Mouse (Mus musculus): ENCODE measurements around the gene Zzz3. TPM values are rescaled to one million over a fixed set of nuclear protein-coding genes. Genes with fewer than 3 reads are reported as not detected.

Gene Zzz3
- polyA plus RNA-seq, 1 experiment, result not detected

DNA sequence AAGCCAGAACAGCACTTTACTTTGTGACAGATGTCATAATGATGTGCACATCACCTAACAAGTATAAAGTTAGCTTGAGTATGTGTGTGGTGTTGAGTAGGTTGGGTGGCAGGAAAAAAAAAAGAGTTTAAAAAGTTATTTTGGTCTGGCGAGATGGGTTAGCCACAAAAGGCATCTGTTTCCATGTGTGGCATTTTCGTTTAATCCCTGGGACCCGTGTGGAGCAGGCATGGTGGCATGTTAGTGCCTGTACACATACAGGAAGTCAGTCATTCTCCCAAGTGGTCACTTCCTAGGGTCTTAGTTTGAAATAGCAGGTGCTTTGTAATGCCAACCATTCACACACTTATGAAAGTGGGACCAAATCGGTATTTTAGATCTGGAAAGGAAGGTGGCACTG lies 17.1 kb downstream of the Zzz3 start:
- WGBS, result 87% methylated on average over 4 of the region's 4 CpGs
- TF ChIP-seq POLR2A (IDR thresholded peaks at IDR 0.05; ENCODE audit: insufficient read depth, low read depth, low read length), result no peak
- TF ChIP-seq CTCF (IDR thresholded peaks at IDR 0.05; ENCODE audit: insufficient read depth, low read depth, low read length), result no peak
- H3K4me1 ChIP-seq (ENCODE audit: control insufficient read depth, insufficient read depth, low read length), result no peaks in the 10 kb centered on the region
- no peak overlapping the region for H3K27ac ChIP-seq (ENCODE audit: insufficient read depth, low read depth, low read length)
- H3K4me3 ChIP-seq (ENCODE audit: insufficient read depth, low read depth, low read length), result no peak overlapping the region

DNA sequence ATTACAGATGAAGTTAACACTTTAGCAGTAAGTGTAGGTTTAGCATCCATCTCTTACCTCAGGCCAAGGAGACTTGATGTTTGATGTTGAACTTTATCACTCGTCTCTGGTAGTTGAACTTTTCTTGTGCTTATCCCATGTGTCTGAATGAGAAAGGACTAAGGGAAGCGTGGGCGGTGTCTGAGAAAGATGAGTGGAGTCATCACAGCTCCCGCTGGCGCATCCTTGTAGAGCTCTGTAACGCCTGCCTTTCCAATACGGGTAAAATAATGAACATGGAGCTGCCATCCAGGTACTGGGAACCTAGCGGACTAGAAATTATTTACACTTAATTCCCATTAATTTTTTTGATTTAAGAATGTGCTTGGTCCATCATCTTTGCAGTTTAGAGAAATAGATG lies 33.7 kb downstream of the Zzz3 start:
- H3K27ac ChIP-seq (ENCODE audit: insufficient read depth, low read depth, low read length), result no peak overlapping the region
- no peak overlapping the region for H3K4me3 ChIP-seq (ENCODE audit: insufficient read depth, low read depth, low read length)
- H3K4me1 ChIP-seq (ENCODE audit: control insufficient read depth, insufficient read depth, low read length), result peaks cover under 1% of the 10 kb centered on the region; the same call in 1 of the 2 replicates
- WGBS, result 76% methylated on average over 8 of the region's 8 CpGs
- TF ChIP-seq CTCF (IDR thresholded peaks at IDR 0.05; ENCODE audit: insufficient read depth, low read depth, low read length) (no peak), POLR2A (IDR thresholded peaks at IDR 0.05; ENCODE audit: insufficient read depth, low read depth, low read length) (no peak)

DNA sequence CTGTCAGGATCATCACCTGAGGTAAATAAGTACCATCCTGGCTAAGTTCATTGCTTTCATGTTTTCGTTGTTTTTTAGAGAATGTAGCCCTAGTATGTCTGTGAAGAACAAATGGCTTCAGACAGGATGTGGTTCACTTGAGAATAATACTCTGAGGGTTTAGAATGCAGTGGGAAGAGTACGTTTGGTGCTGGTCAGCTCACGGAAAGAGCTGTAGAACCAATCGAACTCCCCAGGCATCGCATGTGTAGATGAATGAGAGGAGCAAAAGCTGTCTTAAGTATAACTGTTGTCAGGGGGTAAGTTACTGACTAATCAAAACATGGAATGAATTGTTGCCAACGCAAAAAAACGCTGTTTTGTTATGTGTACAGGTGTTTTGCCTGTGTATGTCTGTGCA lies 37.4 kb downstream of the Zzz3 start:
- TF ChIP-seq CTCF (IDR thresholded peaks at IDR 0.05; ENCODE audit: insufficient read depth, low read depth, low read length), result no peak
- no peak for TF ChIP-seq POLR2A (IDR thresholded peaks at IDR 0.05; ENCODE audit: insufficient read depth, low read depth, low read length)
- Histone ChIP-seq H3K27ac (ENCODE audit: insufficient read depth, low read depth, low read length) (no peak overlapping the region), H3K4me3 (ENCODE audit: insufficient read depth, low read depth, low read length) (no peak overlapping the region), H3K4me1 (ENCODE audit: control insufficient read depth, insufficient read depth, low read length) (peaks cover 3% of the 10 kb centered on the region; the same call in 1 of the 2 replicates)
- 96% methylated on average over 7 of the region's 7 CpGs for WGBS

DNA sequence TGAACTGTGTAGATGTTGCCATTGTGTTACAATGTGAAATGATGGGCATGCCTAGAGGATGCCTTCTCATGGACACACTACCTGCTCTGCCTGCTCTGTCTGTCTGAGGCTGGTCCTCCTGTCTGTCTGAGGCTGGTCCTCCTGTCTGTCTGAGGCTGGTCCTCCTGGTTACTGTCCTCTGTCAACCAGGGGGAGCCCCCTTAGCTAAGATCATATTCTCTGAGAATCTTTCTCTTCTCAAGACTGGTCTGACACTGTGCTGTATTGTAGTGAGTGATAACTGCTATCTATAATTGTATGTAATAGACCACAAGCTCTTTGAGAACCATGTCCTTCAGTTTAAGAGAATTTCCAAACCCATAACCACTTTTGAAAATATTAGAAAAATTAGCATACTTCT lies 40.3 kb downstream of the Zzz3 start:
- H3K27ac ChIP-seq (ENCODE audit: insufficient read depth, low read depth, low read length), result no peak overlapping the region
- TF ChIP-seq POLR2A (IDR thresholded peaks at IDR 0.05; ENCODE audit: insufficient read depth, low read depth, low read length), result no peak
- no peak for TF ChIP-seq CTCF (IDR thresholded peaks at IDR 0.05; ENCODE audit: insufficient read depth, low read depth, low read length)

DNA sequence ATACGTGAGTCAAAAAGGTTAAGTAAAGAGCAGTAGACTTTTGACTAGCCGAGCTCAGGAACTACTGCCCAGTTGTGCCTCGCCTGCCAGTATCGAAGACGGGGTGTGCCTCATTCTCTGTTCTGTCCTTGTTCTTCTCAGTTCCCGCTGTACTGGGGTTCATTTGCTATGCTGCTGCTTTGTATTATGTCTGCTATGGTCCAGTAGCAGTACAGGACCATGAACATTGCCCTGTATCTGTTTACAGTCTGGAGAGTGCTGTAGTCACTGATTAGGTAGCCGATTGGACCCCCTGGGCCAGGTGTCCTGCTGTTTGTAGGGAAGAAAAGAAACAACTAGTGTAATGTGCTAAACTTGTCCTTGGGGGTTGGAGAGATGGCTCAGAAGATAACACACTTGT lies 42.8 kb downstream of the Zzz3 start:
- H3K4me3 ChIP-seq (ENCODE audit: insufficient read depth, low read depth, low read length), result no peak overlapping the region
- 98% methylated on average over 7 of the region's 7 CpGs for WGBS
- H3K27ac ChIP-seq (ENCODE audit: insufficient read depth, low read depth, low read length), result no peak overlapping the region
- TF ChIP-seq CTCF (IDR thresholded peaks at IDR 0.05; ENCODE audit: insufficient read depth, low read depth, low read length), result no peak
- H3K4me1 ChIP-seq (ENCODE audit: control insufficient read depth, insufficient read depth, low read length), result peaks cover 5% of the 10 kb centered on the region; the same call in 1 of the 2 replicates

More for the DNA sequence above, 40.3 kb downstream of the Zzz3 start:
- peaks cover 3% of the 10 kb centered on the region; the same call in 1 of the 2 replicates for H3K4me1 ChIP-seq (ENCODE audit: control insufficient read depth, insufficient read depth, low read length)
- H3K4me3 ChIP-seq (ENCODE audit: insufficient read depth, low read depth, low read length), result no peak overlapping the region

DNA sequence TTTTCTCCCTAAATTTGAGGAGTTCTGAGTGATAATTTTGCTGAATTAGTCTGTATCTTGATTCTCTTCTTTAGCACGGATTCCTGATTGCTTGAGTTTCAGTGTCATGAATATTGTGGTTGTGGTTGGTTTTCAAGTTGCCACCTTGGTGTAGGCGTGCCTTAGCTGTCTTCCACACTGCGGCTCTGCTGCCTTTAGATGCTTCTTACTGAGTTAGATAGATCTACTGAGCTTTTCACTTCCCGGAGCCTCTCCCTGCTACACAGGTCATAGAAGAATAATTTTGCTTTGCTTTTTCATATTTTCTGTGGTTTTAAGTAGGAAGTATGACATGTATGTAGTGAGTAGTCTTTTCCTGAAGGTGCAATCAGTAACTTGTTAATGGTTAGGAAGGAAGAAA lies 47.5 kb downstream of the Zzz3 start:
- WGBS, result 79% methylated on average over 4 of the region's 4 CpGs
- no peak overlapping the region for H3K4me3 ChIP-seq (ENCODE audit: insufficient read depth, low read depth, low read length)
- TF ChIP-seq POLR2A (IDR thresholded peaks at IDR 0.05; ENCODE audit: insufficient read depth, low read depth, low read length), result no peak
- no peak for TF ChIP-seq CTCF (IDR thresholded peaks at IDR 0.05; ENCODE audit: insufficient read depth, low read depth, low read length)
- H3K4me1 ChIP-seq (ENCODE audit: control insufficient read depth, insufficient read depth, low read length), result 0 out of 2 replicates have a peak, but pooled peaks cover 2% of the 10 kb centered on the region
- H3K27ac ChIP-seq (ENCODE audit: insufficient read depth, low read depth, low read length), result no peak overlapping the region

DNA sequence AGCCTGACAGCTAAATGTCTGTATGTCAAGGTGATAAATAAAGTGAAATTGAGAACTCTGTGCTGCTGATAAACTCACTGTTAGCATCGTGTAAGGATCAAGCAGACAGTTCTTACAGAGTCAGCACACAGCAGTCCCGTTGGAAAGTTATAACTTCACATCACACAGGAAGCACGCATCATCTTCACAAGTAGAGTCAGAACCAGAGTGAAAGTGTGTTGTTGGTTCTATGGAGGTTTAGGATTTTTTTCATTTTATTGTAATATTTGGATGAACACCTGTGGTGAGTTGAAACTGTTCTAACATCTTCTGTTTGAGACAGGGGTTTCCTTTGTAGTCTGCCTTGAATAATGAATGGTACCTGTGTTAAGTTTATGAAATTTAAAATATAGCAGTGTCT lies 48.8 kb downstream of the Zzz3 start:
- TF ChIP-seq POLR2A (IDR thresholded peaks at IDR 0.05; ENCODE audit: insufficient read depth, low read depth, low read length) (no peak), CTCF (IDR thresholded peaks at IDR 0.05; ENCODE audit: insufficient read depth, low read depth, low read length) (no peak)

DNA sequence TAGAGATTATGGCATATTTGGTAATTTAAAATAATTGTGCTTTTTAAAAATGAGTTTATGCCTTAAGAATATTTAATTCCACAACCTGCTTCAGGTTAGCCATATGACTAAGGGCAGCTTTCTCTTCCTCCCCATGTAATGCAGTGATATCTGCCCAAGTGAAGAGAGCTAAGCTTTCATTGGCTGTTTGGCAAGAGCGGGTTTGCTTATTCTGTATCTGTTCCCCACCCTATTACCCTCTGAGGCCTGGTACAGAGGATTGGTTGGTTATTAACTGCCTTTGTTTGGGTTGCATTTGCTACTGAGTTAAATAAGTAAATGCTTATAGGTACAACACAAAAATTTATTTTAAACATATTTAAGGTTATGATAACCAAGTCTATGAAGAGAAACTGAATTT lies 51.7 kb downstream of the Zzz3 start:
- Histone ChIP-seq H3K27ac (ENCODE audit: insufficient read depth, low read depth, low read length) (no peak overlapping the region), H3K4me1 (ENCODE audit: control insufficient read depth, insufficient read depth, low read length) (0 out of 2 replicates have a peak, but pooled peaks cover 2% of the 10 kb centered on the region), H3K4me3 (ENCODE audit: insufficient read depth, low read depth, low read length) (no peak overlapping the region)
- TF ChIP-seq CTCF (IDR thresholded peaks at IDR 0.05; ENCODE audit: insufficient read depth, low read depth, low read length), result no peak
- TF ChIP-seq POLR2A (IDR thresholded peaks at IDR 0.05; ENCODE audit: insufficient read depth, low read depth, low read length), result no peak
- 97% methylated on average over 1 of the region's 1 CpGs for WGBS

More for the DNA sequence above, 48.8 kb downstream of the Zzz3 start:
- WGBS, result 88% methylated on average over 3 of the region's 3 CpGs
- Histone ChIP-seq H3K27ac (ENCODE audit: insufficient read depth, low read depth, low read length) (no peak overlapping the region), H3K4me3 (ENCODE audit: insufficient read depth, low read depth, low read length) (no peak overlapping the region), H3K4me1 (ENCODE audit: control insufficient read depth, insufficient read depth, low read length) (0 out of 2 replicates have a peak, but pooled peaks cover 2% of the 10 kb centered on the region)

DNA sequence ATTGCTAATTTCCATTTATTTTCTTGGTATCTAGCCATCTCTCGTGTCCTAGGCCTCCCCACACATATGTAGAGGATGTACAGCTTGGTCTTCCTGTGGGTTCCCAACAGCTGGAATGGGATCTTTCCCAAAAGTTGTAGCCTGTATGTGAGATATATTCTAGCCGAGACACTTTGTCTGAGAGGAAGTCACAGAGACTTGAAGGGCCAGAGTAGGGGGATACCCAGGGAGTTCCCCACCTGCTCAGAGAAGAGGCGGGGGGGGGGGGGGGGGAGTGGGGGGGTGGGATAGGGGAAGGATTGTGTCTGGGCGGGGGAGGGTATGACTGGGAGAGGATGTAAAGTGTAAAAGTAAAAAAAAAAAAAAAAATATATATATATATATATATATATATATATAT lies 57.9 kb downstream of the Zzz3 start:
- TF ChIP-seq CTCF (IDR thresholded peaks at IDR 0.05; ENCODE audit: insufficient read depth, low read depth, low read length) (no peak), POLR2A (IDR thresholded peaks at IDR 0.05; ENCODE audit: insufficient read depth, low read depth, low read length) (no peak)
- Histone ChIP-seq H3K27ac (ENCODE audit: insufficient read depth, low read depth, low read length) (no peak overlapping the region), H3K4me1 (ENCODE audit: control insufficient read depth, insufficient read depth, low read length) (no peaks in the 10 kb centered on the region), H3K4me3 (ENCODE audit: insufficient read depth, low read depth, low read length) (no peak overlapping the region)
- 86% methylated on average over 4 of the region's 4 CpGs for WGBS
